Mouse (Mus musculus) heart, adult 11 months (tissue): ENCODE data around the gene Olfr231.

Experiments
- DNase-seq: peaks from one replicate; pipeline ENCODE4 v3.0.0; 2022

Gene Olfr231

GRCm38 (mm10) chr1:174121062-174121461 lies at the start of gene Olfr231:
Olfr231 (minus strand) TSS chr1:174121162.
- DNase-seq, result no peak

DNA sequence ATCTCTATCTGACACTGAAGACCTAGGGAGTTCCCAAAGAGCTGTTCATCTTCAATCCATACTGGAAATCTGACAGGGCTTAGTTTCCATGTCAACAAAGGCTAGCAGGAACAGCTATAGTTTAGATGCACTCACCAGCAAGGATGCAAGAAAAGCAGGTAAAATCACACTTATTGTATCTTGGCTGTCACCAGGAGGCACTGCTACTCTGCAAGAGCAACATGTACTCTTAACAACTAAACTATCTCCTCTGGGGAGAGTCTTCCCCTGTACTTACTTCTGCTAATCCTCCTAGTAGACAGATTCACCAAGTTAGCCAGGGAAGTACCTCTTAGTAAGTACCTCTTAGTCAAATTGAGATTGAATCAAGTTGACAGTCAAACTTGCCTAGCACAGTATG lies 48.1 kb upstream of the Olfr231 start:
- DNase-seq, result no peak

GRCm38 (mm10) chr1:174159095-174159494 lies 38.1 kb upstream of the Olfr231 start:
- DNase-seq, result no peak

DNA sequence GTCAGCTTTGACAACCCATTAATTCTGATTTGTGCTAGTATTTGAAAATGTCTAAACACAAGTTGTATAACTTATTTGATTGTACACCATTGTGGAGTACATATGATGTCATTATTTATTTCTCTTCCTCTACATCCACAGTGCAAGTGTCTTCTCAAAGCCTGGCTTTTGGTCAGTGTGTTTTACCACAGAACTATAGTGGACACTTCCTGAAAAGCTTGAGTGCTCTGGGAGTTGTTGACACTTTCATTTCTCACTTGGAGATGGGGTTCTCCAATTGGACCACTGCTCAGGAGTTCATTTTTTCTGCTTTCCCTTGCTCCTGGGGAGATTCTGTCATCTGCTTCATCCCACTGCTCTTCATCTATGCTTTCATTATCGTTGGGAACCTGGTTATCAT lies 37.5 kb upstream of the Olfr231 start:
- no peak for DNase-seq

- DNase-seq, result no peak
These were observed 36.7 kb upstream of the Olfr231 start for GRCm38 (mm10) chr1:174157622-174158021.

DNA sequence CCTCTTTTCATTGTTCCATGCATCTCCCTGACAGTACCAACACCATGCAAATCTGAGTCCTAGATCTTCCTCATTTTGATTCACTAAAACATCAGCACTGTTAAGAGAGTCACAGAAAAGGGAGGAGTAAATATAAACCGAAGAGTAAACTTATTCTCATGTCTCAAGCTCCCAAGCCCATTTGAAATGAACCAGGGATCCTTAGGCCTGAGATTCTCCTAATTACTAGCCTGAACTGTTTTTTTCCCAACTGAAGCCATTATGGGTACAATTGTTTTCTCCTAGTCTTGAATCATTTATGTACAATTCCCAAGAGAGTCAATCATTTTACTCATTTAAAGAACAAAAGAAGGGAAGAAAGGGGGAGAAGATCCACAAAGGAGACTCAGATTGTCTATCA lies 34.4 kb upstream of the Olfr231 start, which contains the start of gene Olfr420:
Olfr420 (plus strand) TSS at position 301 of the 400 bp plus-strand sequence.
- DNase-seq, result no peak

GRCm38 (mm10) chr1:174149289-174149688 lies 28.3 kb upstream of the Olfr231 start:
- DNase-seq, result no peak

DNA sequence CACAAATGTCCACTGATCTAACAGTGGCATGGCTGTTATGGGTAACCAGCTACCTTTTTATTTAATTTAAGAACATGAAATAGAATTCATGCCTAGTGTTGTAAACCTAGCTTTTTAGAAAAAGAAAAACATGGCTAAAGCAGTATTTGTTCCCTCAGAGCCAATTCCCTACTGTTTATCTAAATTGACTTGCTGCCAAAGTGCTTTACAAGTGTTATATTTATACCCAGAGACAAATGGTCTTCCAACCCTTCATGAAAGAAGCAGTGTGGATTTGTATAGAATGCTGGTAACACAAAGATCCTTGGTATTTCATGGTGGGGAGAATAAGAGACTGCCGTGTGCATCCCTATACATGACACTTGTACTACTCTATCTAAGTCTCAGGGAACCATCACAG lies 25.7 kb upstream of the Olfr231 start:
- DNase-seq, result no peak

DNA sequence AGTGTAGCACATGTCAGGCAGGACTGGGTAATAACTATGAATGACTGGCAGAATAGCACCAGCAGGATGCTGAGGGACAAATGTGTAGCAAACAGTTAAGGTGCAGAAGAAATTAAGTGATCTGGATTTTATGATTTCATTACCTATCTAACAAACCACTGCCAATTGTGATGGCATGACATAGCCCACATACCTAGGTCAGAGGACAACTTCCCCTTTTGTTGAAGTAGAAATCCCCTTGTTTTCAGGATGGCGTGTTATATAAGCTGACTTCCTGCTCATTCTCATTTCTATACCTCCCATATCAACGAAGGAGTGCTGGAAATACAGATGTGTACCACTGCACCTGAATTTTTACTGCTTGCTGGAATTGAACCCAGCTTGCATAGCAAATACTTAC lies 20.4 kb upstream of the Olfr231 start:
- DNase-seq, result no peak

GRCm38 (mm10) chr1:174131999-174132398 lies 11.0 kb upstream of the Olfr231 start:
- DNase-seq, result no peak

DNA sequence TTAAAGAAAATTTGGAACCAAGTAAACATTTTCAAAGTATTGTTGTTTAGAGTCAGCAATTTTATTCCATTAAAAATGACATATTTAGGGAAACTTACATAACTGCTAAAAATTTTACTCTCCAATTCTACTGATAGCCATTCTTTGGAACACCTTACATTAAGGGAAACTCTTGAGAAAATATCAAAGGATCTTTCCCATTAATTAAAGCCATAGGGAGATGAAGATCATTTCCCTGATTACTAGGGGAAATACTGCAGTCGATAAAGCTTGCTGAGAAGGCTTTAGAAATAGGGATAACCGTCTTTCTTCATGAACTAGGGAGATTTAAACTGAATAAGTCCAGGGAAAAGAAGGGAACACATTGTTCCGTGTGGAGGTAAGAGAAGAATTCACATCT lies 10.3 kb upstream of the Olfr231 start, which contains the start of gene Olfr424:
Olfr424 (plus strand) TSS at position 301 of the 400 bp plus-strand sequence.
- no peak for DNase-seq

DNA sequence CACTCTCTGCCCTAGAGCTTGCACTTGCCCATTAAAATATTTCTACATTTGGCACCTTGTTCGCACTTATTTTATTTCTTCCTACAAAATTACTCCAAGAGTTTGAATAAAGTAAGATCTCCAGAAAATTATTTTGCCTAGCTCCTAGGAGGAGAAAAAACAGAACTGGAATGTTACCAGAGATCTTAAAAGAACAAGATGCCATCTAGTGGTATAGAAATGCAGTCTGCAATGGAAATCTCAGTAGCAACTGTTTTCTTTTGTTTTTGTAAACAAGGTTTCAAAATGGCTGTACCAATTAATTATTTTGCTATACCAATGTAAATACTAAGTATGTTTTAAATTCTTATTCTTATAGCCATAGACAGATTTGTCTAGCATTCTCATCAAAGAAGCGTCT lies 17.2 kb downstream of the Olfr231 start:
- DNase-seq, result no peak

GRCm38 (mm10) chr1:174096591-174096990 lies 24.4 kb downstream of the Olfr231 start, which contains the start of gene Olfr427:
Olfr427 (plus strand) TSS chr1:174096891.
- no peak for DNase-seq

- no peak for DNase-seq
These were observed 36.9 kb downstream of the Olfr231 start, which contains the start of gene Olfr429 for GRCm38 (mm10) chr1:174084031-174084430. Olfr429 (plus strand) TSS chr1:174084331.

DNA sequence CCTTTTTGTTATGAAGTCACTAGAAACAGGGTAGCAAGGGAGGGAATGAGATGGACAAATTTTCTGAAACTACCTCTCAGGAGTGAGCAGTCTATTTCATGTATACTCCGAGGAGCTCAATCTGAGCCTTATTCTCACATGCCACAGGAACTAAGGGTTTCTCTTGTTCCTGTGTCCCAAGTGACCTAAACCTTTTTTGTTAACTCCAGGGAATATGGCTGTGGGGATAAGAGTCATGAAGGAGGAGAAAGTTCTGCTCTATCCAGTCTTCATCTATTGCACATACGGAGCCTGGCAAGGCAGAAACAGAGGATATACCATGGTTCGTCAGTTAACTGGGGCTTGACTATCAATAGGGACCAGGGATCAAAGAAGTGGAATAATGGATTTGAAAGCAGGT lies 54.7 kb downstream of the Olfr231 start, which contains the start of gene Olfr430:
Olfr430 (plus strand) TSS at position 301 of the 400 bp plus-strand sequence.
- DNase-seq, result no peak
